Mouse (Mus musculus): ENCODE results near the gene Chchd1. TPM values are rescaled to one million over a fixed set of nuclear protein-coding genes. Genes with fewer than 3 reads are reported as not detected.

Gene Chchd1
- polyA plus RNA-seq, 1 experiment: 106 TPM

DNA sequence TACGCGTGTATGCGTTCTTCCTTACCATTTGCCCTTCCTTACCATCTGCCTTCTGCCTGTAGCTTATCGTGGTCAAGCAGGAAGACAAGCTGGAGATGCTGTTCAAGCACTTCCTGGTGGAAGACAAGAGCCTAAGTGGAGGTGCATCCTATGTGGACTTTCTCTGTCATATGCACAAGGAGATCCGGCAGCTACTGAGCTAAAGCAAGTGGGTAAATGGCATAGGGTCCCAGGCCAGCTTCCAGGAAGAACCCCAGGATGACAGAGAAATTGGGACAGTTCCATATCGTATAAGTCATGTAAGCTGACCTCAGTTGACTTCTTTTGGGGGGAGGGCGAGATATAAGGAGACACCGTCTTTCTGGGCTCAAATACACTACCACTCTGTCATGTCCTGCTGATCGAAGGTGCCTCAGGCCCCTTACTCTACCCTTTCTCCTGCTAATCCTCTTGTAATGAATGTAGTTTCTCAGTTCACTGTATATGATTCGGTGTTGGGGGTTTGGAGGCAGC lies 9.2 kb upstream of the Chchd1 start:
- H3K27ac ChIP-seq (ENCODE audit: control insufficient read depth, insufficient read depth, low read depth, low read length, poor library complexity): no peak overlapping the region
- no peak overlapping the region for H3K4me3 ChIP-seq (replicated peaks; ENCODE audit: control insufficient read depth, low read depth, low read length)
- 83% methylated on average over 10 of the region's 10 CpGs for WGBS
- TF ChIP-seq CTCF (IDR thresholded peaks at IDR 0.05; ENCODE audit: control insufficient read depth, insufficient read depth, low read length): no peak
- no peak for TF ChIP-seq POLR2A (IDR thresholded peaks at IDR 0.05; ENCODE audit: borderline replicate concordance, control insufficient read depth, low read depth, low read length)
- H3K4me1 ChIP-seq (ENCODE audit: control insufficient read depth, insufficient read depth, low read length): peaks cover 8% of the 10 kb centered on the region

GRCm38 (mm10) chr14:20694185-20694883 lies 8.5 kb upstream of the Chchd1 start:
- Histone ChIP-seq H3K4me3 (replicated peaks; ENCODE audit: control insufficient read depth, low read depth, low read length) (peak overlapping the region; percentile 86), H3K4me1 (ENCODE audit: control insufficient read depth, insufficient read depth, low read length) (peaks cover 8% of the 10 kb centered on the region), H3K27ac (ENCODE audit: control insufficient read depth, insufficient read depth, low read depth, low read length, poor library complexity) (peak overlapping the region; percentile 94)
- TF ChIP-seq POLR2A (IDR thresholded peaks at IDR 0.05; ENCODE audit: borderline replicate concordance, control insufficient read depth, low read depth, low read length): no peak
- no peak for TF ChIP-seq CTCF (IDR thresholded peaks at IDR 0.05; ENCODE audit: control insufficient read depth, insufficient read depth, low read length)
- WGBS: 35% methylated on average over 13 of the region's 13 CpGs

GRCm38 (mm10) chr14:20694884-20695760 lies 7.7 kb upstream of the Chchd1 start, which contains the start of gene Fut11:
TSS of gene Fut11 (plus strand) at chr14:20694968.
- WGBS: under 1% methylated on average over 111 of the region's 111 CpGs
- Histone ChIP-seq H3K4me1 (ENCODE audit: control insufficient read depth, insufficient read depth, low read length) (peaks cover 8% of the 10 kb centered on the region), H3K4me3 (replicated peaks; ENCODE audit: control insufficient read depth, low read depth, low read length) (peak within 1 kb of the TSS; percentile 86)

GRCm38 (mm10) chr14:20695761-20696520 lies 6.9 kb upstream of the Chchd1 start:
- TF ChIP-seq POLR2A (IDR thresholded peaks at IDR 0.05; ENCODE audit: borderline replicate concordance, control insufficient read depth, low read depth, low read length): no peak
- H3K27ac ChIP-seq (ENCODE audit: control insufficient read depth, insufficient read depth, low read depth, low read length, poor library complexity): peak overlapping the region; percentile 46; the same call in 1 of the 2 replicates
- WGBS: 25% methylated on average over 27 of the region's 27 CpGs
- peaks cover 8% of the 10 kb centered on the region for H3K4me1 ChIP-seq (ENCODE audit: control insufficient read depth, insufficient read depth, low read length)
- peak overlapping the region; percentile 86 for H3K4me3 ChIP-seq (replicated peaks; ENCODE audit: control insufficient read depth, low read depth, low read length)

More at GRCm38 (mm10) chr14:20694884-20695760, 7.7 kb upstream of the Chchd1 start, which contains the start of gene Fut11:
- H3K27ac ChIP-seq (ENCODE audit: control insufficient read depth, insufficient read depth, low read depth, low read length, poor library complexity): peak within 1 kb of the TSS; percentile 94
- TF ChIP-seq POLR2A (IDR thresholded peaks at IDR 0.05; ENCODE audit: borderline replicate concordance, control insufficient read depth, low read depth, low read length) (peak; percentile 36; the same call in 1 of the 2 replicates), CTCF (IDR thresholded peaks at IDR 0.05; ENCODE audit: control insufficient read depth, insufficient read depth, low read length) (no peak)

GRCm38 (mm10) chr14:20696986-20697385 lies 5.8 kb upstream of the Chchd1 start:
- 14% methylated on average over 1 of the region's 1 CpGs for WGBS
- TF ChIP-seq CTCF (IDR thresholded peaks at IDR 0.05; ENCODE audit: control insufficient read depth, insufficient read depth, low read length) (peak; percentile 41), POLR2A (IDR thresholded peaks at IDR 0.05; ENCODE audit: borderline replicate concordance, control insufficient read depth, low read depth, low read length) (no peak)
- Histone ChIP-seq H3K4me3 (replicated peaks; ENCODE audit: control insufficient read depth, low read depth, low read length) (no peak overlapping the region), H3K27ac (ENCODE audit: control insufficient read depth, insufficient read depth, low read depth, low read length, poor library complexity) (no peak overlapping the region), H3K4me1 (ENCODE audit: control insufficient read depth, insufficient read depth, low read length) (peaks cover 8% of the 10 kb centered on the region)

- 76% methylated on average over 2 of the region's 2 CpGs for WGBS
- TF ChIP-seq POLR2A (IDR thresholded peaks at IDR 0.05; ENCODE audit: borderline replicate concordance, control insufficient read depth, low read depth, low read length) (no peak), CTCF (IDR thresholded peaks at IDR 0.05; ENCODE audit: control insufficient read depth, insufficient read depth, low read length) (no peak)
- Histone ChIP-seq H3K4me3 (replicated peaks; ENCODE audit: control insufficient read depth, low read depth, low read length) (no peak overlapping the region), H3K4me1 (ENCODE audit: control insufficient read depth, insufficient read depth, low read length) (peaks cover 6% of the 10 kb centered on the region), H3K27ac (ENCODE audit: control insufficient read depth, insufficient read depth, low read depth, low read length, poor library complexity) (no peak overlapping the region)
Measured at GRCm38 (mm10) chr14:20698515-20698914, 4.3 kb upstream of the Chchd1 start.

DNA sequence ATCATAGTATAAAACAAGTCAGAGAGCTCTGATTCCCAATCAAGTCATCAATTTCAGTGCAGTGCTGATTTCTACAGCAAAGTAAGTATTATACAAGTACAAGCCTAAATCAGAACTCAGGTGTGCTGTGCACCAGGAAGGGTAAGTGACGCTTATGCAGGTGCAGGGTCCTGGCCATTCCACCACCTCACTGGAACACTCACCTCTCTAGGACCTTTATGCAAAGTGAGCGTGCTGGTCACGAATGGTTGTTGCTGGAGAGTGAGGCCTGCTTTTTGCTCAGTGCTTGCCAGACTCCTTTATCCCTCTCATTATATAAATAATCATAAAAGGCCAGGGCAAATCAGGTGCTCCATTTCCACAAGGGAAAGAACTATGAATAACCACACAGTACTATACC lies 2.4 kb upstream of the Chchd1 start:
- H3K27ac ChIP-seq (ENCODE audit: control insufficient read depth, insufficient read depth, low read depth, low read length, poor library complexity): no peak overlapping the region
- WGBS: 89% methylated on average over 3 of the region's 3 CpGs
- TF ChIP-seq POLR2A (IDR thresholded peaks at IDR 0.05; ENCODE audit: borderline replicate concordance, control insufficient read depth, low read depth, low read length) (no peak), CTCF (IDR thresholded peaks at IDR 0.05; ENCODE audit: control insufficient read depth, insufficient read depth, low read length) (no peak)
- no peak overlapping the region for H3K4me3 ChIP-seq (replicated peaks; ENCODE audit: control insufficient read depth, low read depth, low read length)
- peaks cover 4% of the 10 kb centered on the region for H3K4me1 ChIP-seq (ENCODE audit: control insufficient read depth, insufficient read depth, low read length)
